Mouse (Mus musculus) heart, postnatal 25 days (tissue): ENCODE data around the gene Alk. TPM values are rescaled to one million over a fixed set of nuclear protein-coding genes. Genes with fewer than 3 reads are reported as not detected.

Source experiments
- DNase-seq: peaks from one replicate; pipeline ENCODE4 v3.0.0; 2022; ENCODE audit warnings: low spot score
- intact Hi-C: fragments of 180-260 bp; cut with DNase I; formaldehyde crosslinking; loops from one replicate; pipeline ENCODE4 v1.15.1; 2025
- total RNA-seq, 2 experiments: library from RNA; stranded (reverse); gene quantifications; 2 replicates each; pipeline ENCODE4 v1.2.3; 2021

Gene Alk
- total RNA-seq, 2 experiments from 2014 or later = not detected

GRCm38 (mm10) chr17:71995539-71995938, 608.9 kb downstream of the Alk start:
- intact Hi-C loops = no loop called here
- no peak for DNase-seq

GRCm38 (mm10) chr17:71994144-71994543, 610.3 kb downstream of the Alk start:
- intact Hi-C loops = no loop called here
- DNase-seq = peak; percentile 16

GRCm38 (mm10) chr17:71993011-71993410, 611.4 kb downstream of the Alk start:
- no peak for DNase-seq
- intact Hi-C loops = no loop called here

GRCm38 (mm10) chr17:71991260-71991659, 613.2 kb downstream of the Alk start:
- no peak for DNase-seq
- intact Hi-C loops = no loop called here

GRCm38 (mm10) chr17:71990176-71990720, 614.2 kb downstream of the Alk start:
- intact Hi-C loops = no loop called here
- no peak for DNase-seq

GRCm38 (mm10) chr17:71988736-71989569, 615.5 kb downstream of the Alk start:
- intact Hi-C loops = no loop called here
- peak; percentile 52 for DNase-seq

- intact Hi-C loops = no loop called here
- DNase-seq = no peak
These were observed 617.4 kb downstream of the Alk start for GRCm38 (mm10) chr17:71986998-71987397.

GRCm38 (mm10) chr17:71986456-71986855, 618.0 kb downstream of the Alk start:
- DNase-seq = no peak
- intact Hi-C loops = no loop called here

- DNase-seq = no peak
- intact Hi-C loops = no loop called here
These were observed 623.2 kb downstream of the Alk start for GRCm38 (mm10) chr17:71981177-71981576.

- no peak for DNase-seq
- intact Hi-C loops = no loop called here
These were observed 623.8 kb downstream of the Alk start for GRCm38 (mm10) chr17:71980518-71981145.

- DNase-seq = no peak
These were observed 625.3 kb downstream of the Alk start for GRCm38 (mm10) chr17:71979137-71979536.

GRCm38 (mm10) chr17:71976661-71977060, 627.8 kb downstream of the Alk start:
- intact Hi-C loops = no loop called here
- no peak for DNase-seq

More at GRCm38 (mm10) chr17:71979137-71979536, 625.3 kb downstream of the Alk start:
- intact Hi-C loops = no loop called here

- no peak for DNase-seq
- intact Hi-C loops = no loop called here
These were observed 630.7 kb downstream of the Alk start for GRCm38 (mm10) chr17:71973704-71974103.

GRCm38 (mm10) chr17:71967356-71967755, 637.1 kb downstream of the Alk start:
- intact Hi-C loops = loop anchor here (2.0 to 5.0 kb wide), 2 partner anchors 275 to 815 kb away; no protein-coding TSS in a partner anchor

GRCm38 (mm10) chr17:71965733-71966606, 638.5 kb downstream of the Alk start:
- no peak for DNase-seq
- intact Hi-C loops = loop anchor here (2.0 to 5.0 kb wide), 3 partner anchors 277 to 816 kb away; no protein-coding TSS in a partner anchor

More at GRCm38 (mm10) chr17:71967356-71967755, 637.1 kb downstream of the Alk start:
- DNase-seq = no peak

GRCm38 (mm10) chr17:71964610-71965009, 639.8 kb downstream of the Alk start:
- intact Hi-C loops = loop anchor here (2.0 to 5.0 kb wide), 2 partner anchors 556 to 818 kb away; no protein-coding TSS in a partner anchor
- DNase-seq = no peak

GRCm38 (mm10) chr17:71962746-71963145, 641.7 kb downstream of the Alk start:
- intact Hi-C loops = no loop called here
- no peak for DNase-seq

GRCm38 (mm10) chr17:71955011-71955410, 649.4 kb downstream of the Alk start:
- intact Hi-C loops = no loop called here
- no peak for DNase-seq

GRCm38 (mm10) chr17:71954217-71954844, 650.1 kb downstream of the Alk start:
- no peak for DNase-seq
- intact Hi-C loops = no loop called here
